Mouse (Mus musculus) right cerebral cortex, adult 18-20 months (tissue): ENCODE measurements around the gene Gemin8.

Experiments
- DNase-seq: peaks from one replicate; pipeline ENCODE4 v3.0.0; 2022; ENCODE audit warnings: mixed read lengths

Gemin8 gene

GRCm38 (mm10) chrX:166230515-166231267, 60.4 kb downstream of the Gemin8 start:
- DNase-seq: no peak

DNA sequence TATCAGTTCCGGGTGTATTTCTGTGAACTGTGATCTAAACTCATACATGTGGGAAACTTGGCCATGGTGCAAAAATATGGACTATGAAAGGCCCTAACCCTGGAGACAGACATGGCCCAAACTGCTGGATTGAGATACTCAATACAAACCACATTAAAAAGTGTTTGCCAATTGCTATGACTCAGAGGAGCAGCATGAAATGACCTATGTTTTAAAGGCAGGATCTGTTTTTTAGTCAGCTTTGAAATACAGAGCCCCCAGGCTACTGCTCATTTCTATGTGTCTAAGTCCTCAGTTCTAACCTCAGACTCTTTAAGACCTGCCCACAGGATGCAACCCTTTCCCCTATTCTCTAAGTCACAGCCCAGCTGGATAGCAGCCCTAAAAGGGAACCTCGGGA, 65.9 kb downstream of the Gemin8 start:
- no peak for DNase-seq

DNA sequence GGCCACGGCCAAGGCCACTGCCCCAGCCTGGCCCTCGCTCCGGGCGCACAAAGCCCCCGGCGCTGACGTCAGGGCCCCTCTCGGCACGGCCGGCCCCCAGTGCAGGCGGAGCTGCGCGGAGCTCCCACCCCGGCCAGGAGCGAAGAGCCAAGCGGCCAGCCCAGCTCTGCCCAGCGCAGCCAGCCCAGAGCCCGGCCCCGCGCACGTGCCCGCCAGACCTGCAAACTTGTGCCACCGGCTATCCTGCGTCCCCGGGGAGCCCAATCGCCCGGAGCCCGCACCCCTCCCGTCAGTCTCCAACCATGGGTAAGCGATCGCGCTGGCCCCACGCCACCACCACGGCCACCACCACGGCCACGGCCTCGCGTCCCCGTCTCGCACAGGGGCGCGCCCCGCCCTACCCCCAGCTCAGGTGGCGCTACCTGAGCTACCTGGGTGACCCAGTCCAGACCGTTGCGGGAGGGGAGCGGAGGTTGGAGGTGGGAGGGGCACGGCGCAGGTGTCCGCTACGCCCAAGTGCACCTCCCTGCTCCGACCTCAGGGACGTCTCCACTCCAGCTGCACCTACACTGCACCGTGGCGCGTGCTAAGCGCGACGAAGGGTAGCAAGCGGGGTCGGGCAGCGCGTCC, 68.7 kb downstream of the Gemin8 start, which contains the start of gene Gpm6b:
Gene Gpm6b (plus strand): TSS at position 81 of the 630 bp plus-strand sequence.
- peak; percentile 57 for DNase-seq

GRCm38 (mm10) chrX:166239520-166239919, 69.3 kb downstream of the Gemin8 start:
- no peak for DNase-seq
